Mouse (Mus musculus) ES-Bruce4 (cell line): ENCODE measurements around the gene Olfr71.

Experiments used
- CTCF ChIP-seq: IDR thresholded peaks from one replicate; pipeline ENCODE4 v1.8.1; 2011; ENCODE audit warnings: low read depth, low read length
- POLR2A ChIP-seq: IDR thresholded peaks from one replicate; pipeline ENCODE4 v1.8.1; 2011; ENCODE audit warnings: low read length; ENCODE audit not compliant: insufficient read depth

GRCm38 (mm10) chr4:43657146-43657545 lies 52.9 kb downstream of the Olfr71 start:
- TF ChIP-seq POLR2A (no peak), CTCF (no peak)
